8 mouse cellular contexts compared by ENCODE assay signal in the genomic region with DNA sequence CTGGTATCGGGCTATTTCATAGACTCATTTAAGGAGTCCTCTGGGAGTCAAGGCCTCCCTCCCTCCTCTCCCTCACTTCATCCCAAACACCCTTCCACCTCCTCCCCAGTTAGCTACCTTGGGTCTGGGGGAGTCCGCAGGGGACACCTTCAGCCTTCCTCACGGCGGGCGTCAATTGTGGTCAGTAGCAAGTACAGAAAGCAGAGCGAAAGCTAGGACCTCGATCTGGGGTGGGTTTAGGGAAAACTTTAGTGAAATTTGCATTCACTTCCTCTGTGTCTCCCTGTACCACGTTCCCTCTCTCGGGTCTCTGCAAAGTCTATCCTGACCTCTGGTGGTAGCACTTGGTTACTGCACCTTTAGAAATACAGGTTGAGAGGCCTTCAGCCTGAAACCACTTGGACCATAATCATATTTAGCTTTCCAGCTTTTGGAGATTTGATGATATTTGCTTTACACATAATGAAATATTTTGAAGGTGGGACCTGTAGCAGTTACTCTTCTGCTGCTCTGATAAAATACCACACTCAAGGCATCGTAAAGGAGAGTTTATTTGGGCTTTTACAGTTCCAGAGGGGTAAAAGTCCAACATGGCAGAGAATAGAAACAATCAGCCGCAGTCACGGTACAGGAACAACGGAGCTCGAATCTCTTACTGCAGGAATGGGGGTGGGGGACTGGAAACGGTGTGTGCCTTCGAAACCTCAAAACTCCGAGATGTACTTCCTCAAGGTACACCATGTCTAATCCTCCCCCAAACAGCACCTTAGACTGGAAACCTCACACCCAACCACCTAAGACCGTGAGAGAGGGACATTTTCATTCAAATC. TPM values are rescaled to one million over a fixed set of nuclear protein-coding genes. Genes with fewer than 3 reads are reported as not detected.
DNase-seq lines count a peak whose midpoint lies in the region; ATAC-seq and TF ChIP-seq lines count a peak whose summit lies in the region.

No protein-coding gene starts in this region.

- no peaks in the 10 kb centered on the region for H3K27me3 ChIP-seq in lung, embryonic 14.5 days (ENCODE audit: insufficient read depth, low read length)

- peak overlapping the region; percentile 69; the same call in 1 of the 2 replicates for H3K9ac ChIP-seq in ES-E14 (ENCODE audit: insufficient read depth, low read depth, low read length, poor library complexity, severe bottlenecking)
- peak overlapping the region; percentile 38; the same call in 1 of the 2 replicates for H3K9ac ChIP-seq in lung, embryonic 14.5 days

- H3K4me2 ChIP-seq in lung, embryonic 14.5 days: peak overlapping the region; percentile 59

- ATAC-seq in lung, embryonic 14.5 days (ENCODE audit: insufficient read depth): peak; percentile 69

- peak; percentile 92 for TF ChIP-seq CTCF in lung, embryonic 14.5 days (IDR thresholded peaks at IDR 0.05; ENCODE audit: low read depth)

- peaks cover 2 to 10% of the 10 kb centered on the region in 2 experiments; a peak in 2 of 4 replicates for H3K4me1 ChIP-seq in ES-E14 (ENCODE audit: control insufficient read depth in 2 of 2, insufficient read depth in 2 of 2, low read length in 2 of 2, poor library complexity in 1 of 2)
- no peaks in the 10 kb centered on the region for H3K4me1 ChIP-seq in lung, embryonic 14.5 days (ENCODE audit: insufficient read depth)

- no peaks in the 10 kb centered on the region for H3K9me3 ChIP-seq in ES-E14 (ENCODE audit: control insufficient read depth, insufficient read depth, low read depth, low read length)
- H3K9me3 ChIP-seq in lung, embryonic 14.5 days (ENCODE audit: low read depth, low read length): no peaks in the 10 kb centered on the region

- H3K27ac ChIP-seq in ES-E14 (ENCODE audit: insufficient read depth, low read depth, low read length, poor library complexity, severe bottlenecking): no peak overlapping the region; the same call in 1 of the 2 replicates
- H3K27ac ChIP-seq in lung, embryonic 14.5 days (ENCODE audit: low read depth): no peak overlapping the region

- DNase-seq in ES-E14 (ENCODE audit: low read depth, low spot score): peak; percentile 61
- peak; percentile 62 for DNase-seq in c-Kit-negative CD71-positive TER-119-positive erythroid progenitor cells, embryonic 14.5 days (ENCODE audit: low read depth, low spot score)
- peak; percentile 27 for DNase-seq in fibroblast of lung, adult 2 months (ENCODE audit: low read depth)
- peak; percentile 63 to 86 for DNase-seq in heart, postnatal 14 days
- DNase-seq in large intestine, adult 2 months (ENCODE audit: low read depth, low spot score): peak; percentile 84
- peak; percentile 92 for DNase-seq in lung, embryonic 14.5 days
- DNase-seq in retina, adult 2 months (ENCODE audit: low read depth, low spot score): peak; percentile 40
- DNase-seq in thymus, postnatal 25 days: peak; percentile 88

- 14% methylated on average over 18 of the region's 18 CpGs for WGBS in large intestine, adult 2 months
- WGBS in lung, embryonic 14.5 days: 34% methylated on average over 18 of the region's 18 CpGs

- H3K4me3 ChIP-seq in ES-E14 (ENCODE audit: insufficient read depth in 1 of 2, low read depth in 1 of 2, low read length in 2 of 2, poor library complexity in 1 of 2, severe bottlenecking in 1 of 2): peak overlapping the region; percentile 26 to 38; a peak in 1 of 4 replicates
- peak overlapping the region; percentile 27 for H3K4me3 ChIP-seq in lung, embryonic 14.5 days (ENCODE audit: low read depth, low read length)

- in situ Hi-C loops in ES-E14 (cut with MboI; ENCODE audit: low sequenced_read_pairs in 2 of 2, unreplicated experiment in 2 of 2): loop anchor here in 1 of 2 experiments (25.0 kb wide), 1 partner anchor 149 kb away; a partner anchor contains a TSS

- intact Hi-C loops in heart, postnatal 14 days (cut with DNase I): loop anchor here (5.0 kb wide), 1 partner anchor 154 kb away; no protein-coding TSS in a partner anchor

- H3K36me3 ChIP-seq in ES-E14 (ENCODE audit: control insufficient read depth, insufficient read depth, low read length, poor library complexity, severe bottlenecking): no peaks in the 10 kb centered on the region
- no peaks in the 10 kb centered on the region for H3K36me3 ChIP-seq in lung, embryonic 14.5 days (ENCODE audit: insufficient read depth)

TF ChIP-seq in ES-E14, 5 proteins besides CTCF, POLR2A, EP300 and RAD21:
- TF ChIP-seq ZC3H11A (IDR thresholded peaks at IDR 0.05; ENCODE audit: borderline replicate concordance, low read depth, low read length) (peak; percentile 94), HCFC1 (IDR thresholded peaks at IDR 0.05; ENCODE audit: borderline replicate concordance, insufficient read depth, low read length) (no peak)

RNA-seq across cellular contexts. Expression of a gene that starts 41.9 kb away (rescaled TPM):
- 0.63 and 0.76 TPM in 2 replicates for total RNA-seq in ES-E14 (2012; rRNA removed)
- under 1 TPM; 0.76 to 0.80 TPM for total RNA-seq in heart, postnatal 14 days (2021)
- polyA plus RNA-seq in large intestine, adult 2 months (2012; rRNA removed): 2.6 and 2.8 TPM in 2 replicates
- polyA plus RNA-seq in lung, embryonic 14.5 days (2014; fragmentation: Nextera tagmentation; extraction: Ambion mirVana): 1.4 and 1.8 TPM in 2 replicates

RNA-seq across cellular contexts. Expression of a gene that starts 56.7 kb away (rescaled TPM):
- total RNA-seq in ES-E14 (2012; rRNA removed): 43.2 and 51.9 TPM in 2 replicates
- total RNA-seq in heart, postnatal 14 days (2021): 100 to 1,000 TPM in 1 of 2 experiments, 10 to 100 TPM in 1; 93.5 to 101 TPM
- 43.8 and 66.4 TPM in 2 replicates for polyA plus RNA-seq in large intestine, adult 2 months (2012; rRNA removed)
- 47.0 and 49.3 TPM in 2 replicates for polyA plus RNA-seq in lung, embryonic 14.5 days (2014; fragmentation: Nextera tagmentation; extraction: Ambion mirVana)

Comparison
In these comparisons a context has a peak if more than half of its experiments do, and no peak if none do; other contexts are left out.
1. DNase-seq: peak in every context shown above with its lines; median percentile 92 in lung, embryonic 14.5 days; 88 in thymus, postnatal 25 days; 84 in large intestine, adult 2 months; 74 in heart, postnatal 14 days; 62 in c-Kit-negative CD71-positive TER-119-positive erythroid progenitor cells, embryonic 14.5 days; 61 in ES-E14; 40 in retina, adult 2 months; 27 in fibroblast of lung, adult 2 months.